Mouse (Mus musculus) embryonic facial prominence, embryonic 14.5 days (tissue): ENCODE results near the gene Umps. TPM values are rescaled to one million over a fixed set of nuclear protein-coding genes. Genes with fewer than 3 reads are reported as not detected.

Experiments
- ATAC-seq: fragments of 200-750 bp; cut with Nextera tagmentation; 2 replicates; pipeline ENCODE4 v1.8.0; 2017; ENCODE audit warnings: low read depth, moderate number of reproducible peaks, moderate TSS enrichment
- DNase-seq: peaks from one replicate; pipeline ENCODE4 v3.0.0-alpha.2; 2015; ENCODE audit warnings: low spot score
- H3K27ac ChIP-seq: fragments of 300-500 bp; sonication (generic); replicated peaks from 2 replicates; pipeline ENCODE4 v1.5.1; 2014; ENCODE audit warnings: low read depth, mild to moderate bottlenecking, low read length, moderate library complexity
- H3K27me3 ChIP-seq: fragments of 300-500 bp; sonication (generic); replicated peaks from 2 replicates; pipeline ENCODE4 v1.6.1; 2014; ENCODE audit warnings: low read length; ENCODE audit not compliant: control insufficient read depth, insufficient read depth
- H3K36me3 ChIP-seq: fragments of 300-500 bp; sonication (generic); 2 replicates; pipeline ENCODE4 v1.6.1; 2014; ENCODE audit warnings: low read length, mixed read lengths; ENCODE audit not compliant: control insufficient read depth, insufficient read depth
- H3K4me1 ChIP-seq: fragments of 300-500 bp; sonication (generic); 2 replicates; pipeline ENCODE4 v1.6.1; 2014; ENCODE audit warnings: antibody characterized with exemption, low read length; ENCODE audit not compliant: control insufficient read depth, insufficient read depth
- H3K4me2 ChIP-seq: fragments of 300-500 bp; sonication (generic); 2 replicates; pipeline ENCODE4 v1.6.1; 2014; ENCODE audit warnings: low read depth, mild to moderate bottlenecking, low read length, moderate library complexity, mixed read lengths
- H3K4me3 ChIP-seq: fragments of 300-500 bp; sonication (generic); 2 replicates; pipeline ENCODE4 v1.5.1; 2014; ENCODE audit warnings: low read depth, mild to moderate bottlenecking, low read length
- H3K9ac ChIP-seq: fragments of 300-500 bp; sonication (generic); 2 replicates; pipeline ENCODE4 v1.6.1; 2014; ENCODE audit warnings: low read depth, mild to moderate bottlenecking, low read length, moderate library complexity, mixed read lengths
- H3K9me3 ChIP-seq: fragments of 300-500 bp; sonication (generic); 2 replicates; pipeline ENCODE4 v1.6.1; 2016; ENCODE audit warnings: low read length; ENCODE audit not compliant: control insufficient read depth
- WGBS: fragments of 180-500 bp; shearing (Covaris S2); extraction: QIAGEN DNeasy Blood & Tissue Kit; methylation state at CpG from one replicate; pipeline ENCODE4 v1.1.7; 2014; 5-methylcytosine and 5-hydroxymethylcytosine counted together
- polyA plus RNA-seq: library from polyadenylated mRNA; unstranded; fragments of >200 nt; fragmentation: Nextera tagmentation; extraction: Ambion mirVana; gene quantifications from 2 replicates; pipeline ENCODE4 v1.2.1, GENCODE M21; 2014

Gene Umps
- polyA plus RNA-seq, 1 experiment from 2014 or later: 45.7 TPM

GRCm38 (mm10) chr16:33998011-33998410, 31.2 kb upstream of the Umps start:
- WGBS: 87% methylated on average over 6 of the region's 6 CpGs
- 0 out of 2 replicates have a peak, but pooled peaks cover 2% of the 10 kb centered on the region for H3K4me1 ChIP-seq
- no peaks in the 10 kb centered on the region for H3K9me3 ChIP-seq
- H3K27ac ChIP-seq: no peak overlapping the region
- no peak overlapping the region for H3K4me3 ChIP-seq
- no peak overlapping the region for H3K9ac ChIP-seq
- no peaks in the 10 kb centered on the region for H3K36me3 ChIP-seq
- DNase-seq (no peak), ATAC-seq (no peak)
- no peak overlapping the region for H3K4me2 ChIP-seq
- no peaks in the 10 kb centered on the region for H3K27me3 ChIP-seq

GRCm38 (mm10) chr16:33996030-33996429, 29.2 kb upstream of the Umps start:
- H3K4me1 ChIP-seq: no peaks in the 10 kb centered on the region
- no peaks in the 10 kb centered on the region for H3K36me3 ChIP-seq
- no peak overlapping the region for H3K9ac ChIP-seq
- H3K4me3 ChIP-seq: no peak overlapping the region
- H3K27me3 ChIP-seq: no peaks in the 10 kb centered on the region
- no peak overlapping the region for H3K4me2 ChIP-seq
- no peaks in the 10 kb centered on the region for H3K9me3 ChIP-seq
- no peak for ATAC-seq
- 9% methylated on average over 5 of the region's 5 CpGs for WGBS
- H3K27ac ChIP-seq: no peak overlapping the region
- DNase-seq: peak; percentile 72

- H3K9me3 ChIP-seq: no peaks in the 10 kb centered on the region
- no peaks in the 10 kb centered on the region for H3K4me1 ChIP-seq
- whole genome bisulfite sequencing: 75% methylated on average over 3 of the region's 3 CpGs
- no peaks in the 10 kb centered on the region for H3K36me3 ChIP-seq
- no peak overlapping the region for H3K9ac ChIP-seq
- H3K27ac ChIP-seq: no peak overlapping the region
- H3K4me2 ChIP-seq: no peak overlapping the region
- DNase-seq: no peak
- no peak overlapping the region for H3K4me3 ChIP-seq
- ATAC-seq: no peak
- no peaks in the 10 kb centered on the region for H3K27me3 ChIP-seq
Measured at GRCm38 (mm10) chr16:33995496-33995895, 28.7 kb upstream of the Umps start.

- DNase-seq (no peak), ATAC-seq (no peak)
- WGBS: 70% methylated on average over 6 of the region's 6 CpGs
- Histone ChIP-seq H3K9me3 (no peaks in the 10 kb centered on the region), H3K4me1 (no peaks in the 10 kb centered on the region), H3K36me3 (no peaks in the 10 kb centered on the region), H3K4me3 (no peak overlapping the region), H3K9ac (no peak overlapping the region), H3K27ac (no peak overlapping the region), H3K27me3 (no peaks in the 10 kb centered on the region), H3K4me2 (no peak overlapping the region)
Measured at GRCm38 (mm10) chr16:33994321-33994720, 27.5 kb upstream of the Umps start.

- no peak for DNase-seq
- Histone ChIP-seq H3K4me1 (no peaks in the 10 kb centered on the region), H3K27ac (no peak overlapping the region), H3K36me3 (no peaks in the 10 kb centered on the region), H3K4me2 (no peak overlapping the region), H3K27me3 (no peaks in the 10 kb centered on the region), H3K9ac (no peak overlapping the region), H3K4me3 (no peak overlapping the region), H3K9me3 (no peaks in the 10 kb centered on the region)
- no peak for ATAC-seq
- WGBS: 76% methylated on average over 4 of the region's 4 CpGs
Measured at GRCm38 (mm10) chr16:33990712-33991111, 23.9 kb upstream of the Umps start.

GRCm38 (mm10) chr16:33989106-33989505, 22.3 kb upstream of the Umps start:
- WGBS: 90% methylated on average over 1 of the region's 1 CpGs
- H3K27me3 ChIP-seq: no peaks in the 10 kb centered on the region
- no peak for DNase-seq
- no peaks in the 10 kb centered on the region for H3K36me3 ChIP-seq
- H3K9me3 ChIP-seq: no peaks in the 10 kb centered on the region
- H3K27ac ChIP-seq: no peak overlapping the region
- H3K4me3 ChIP-seq: no peak overlapping the region
- no peak overlapping the region for H3K9ac ChIP-seq
- no peaks in the 10 kb centered on the region for H3K4me1 ChIP-seq
- ATAC-seq: no peak
- H3K4me2 ChIP-seq: no peak overlapping the region

- Histone ChIP-seq H3K4me3 (no peak overlapping the region), H3K9me3 (no peaks in the 10 kb centered on the region), H3K4me1 (no peaks in the 10 kb centered on the region), H3K36me3 (no peaks in the 10 kb centered on the region), H3K27ac (no peak overlapping the region), H3K27me3 (no peaks in the 10 kb centered on the region), H3K9ac (no peak overlapping the region), H3K4me2 (no peak overlapping the region)
- WGBS: 61% methylated on average over 17 of the region's 17 CpGs
- ATAC-seq: no peak
- DNase-seq: peak; percentile 48
Measured at GRCm38 (mm10) chr16:33988358-33989012, 21.6 kb upstream of the Umps start.

GRCm38 (mm10) chr16:33986993-33987392, 20.2 kb upstream of the Umps start:
- H3K4me1 ChIP-seq: no peaks in the 10 kb centered on the region
- no peak overlapping the region for H3K4me2 ChIP-seq
- H3K36me3 ChIP-seq: no peaks in the 10 kb centered on the region
- H3K27me3 ChIP-seq: no peaks in the 10 kb centered on the region
- WGBS: 74% methylated on average over 7 of the region's 7 CpGs
- H3K9me3 ChIP-seq: no peaks in the 10 kb centered on the region
- H3K27ac ChIP-seq: no peak overlapping the region
- no peak overlapping the region for H3K4me3 ChIP-seq
- DNase-seq (no peak), ATAC-seq (no peak)
- H3K9ac ChIP-seq: no peak overlapping the region

- no peak overlapping the region for H3K4me3 ChIP-seq
- WGBS: 83% methylated on average over 6 of the region's 6 CpGs
- H3K9ac ChIP-seq: no peak overlapping the region
Measured at GRCm38 (mm10) chr16:33985372-33985771, 18.5 kb upstream of the Umps start.

More at GRCm38 (mm10) chr16:33985372-33985771, 18.5 kb upstream of the Umps start:
- Histone ChIP-seq H3K27ac (no peak overlapping the region), H3K4me2 (no peak overlapping the region), H3K4me1 (no peaks in the 10 kb centered on the region), H3K36me3 (no peaks in the 10 kb centered on the region), H3K9me3 (no peaks in the 10 kb centered on the region), H3K27me3 (no peaks in the 10 kb centered on the region)
- no peak for ATAC-seq
- no peak for DNase-seq
